Mouse (Mus musculus) bone marrow, adult 2 months (tissue): ENCODE data around the gene Pdx1. TPM values are rescaled to one million over a fixed set of nuclear protein-coding genes. Genes with fewer than 3 reads are reported as not detected.

Experiments
- H3K27ac ChIP-seq: fragments of 200-500 bp; 2 replicates; pipeline ENCODE4 v1.5.1; 2012; ENCODE audit warnings: low read depth, mild to moderate bottlenecking, control low read depth, inconsistent platforms, low read length; ENCODE audit not compliant: control insufficient read depth, poor library complexity, insufficient read depth
- H3K4me1 ChIP-seq: fragments of 200-500 bp; 2 replicates; pipeline ENCODE4 v1.6.1; 2011; ENCODE audit warnings: low read length; ENCODE audit not compliant: control insufficient read depth, insufficient read depth
- H3K4me3 ChIP-seq: fragments of 200-500 bp; replicated peaks from 2 replicates; pipeline ENCODE3; 2011; ENCODE audit warnings: mild to moderate bottlenecking, low read depth, low read length, control low read depth; ENCODE audit not compliant: control insufficient read depth
- CTCF ChIP-seq: fragments of 200-500 bp; IDR thresholded peaks from 2 replicates; pipeline ENCODE4 v1.5.1; 2011; ENCODE audit warnings: low read length, control low read depth; ENCODE audit not compliant: control insufficient read depth, insufficient read depth
- POLR2A ChIP-seq: fragments of 200-500 bp; IDR thresholded peaks from 2 replicates; pipeline ENCODE4 v1.6.1; 2011; ENCODE audit warnings: low read depth, mild to moderate bottlenecking, control low read depth, low read length, borderline replicate concordance; ENCODE audit not compliant: control insufficient read depth
- WGBS: fragments of 180-500 bp; shearing (Covaris S2); methylation state at CpG from one replicate; pipeline ENCODE4 v1.1.7; 2018; 5-methylcytosine and 5-hydroxymethylcytosine counted together
- polyA plus RNA-seq: library from polyadenylated mRNA; stranded (reverse); fragments of >200 nt; gene quantifications from 2 replicates; pipeline ENCODE4 v1.2.4, GENCODE M21; 2011; ENCODE audit warnings: low replicate concordance; ENCODE audit not compliant: missing spikeins, insufficient read depth, insufficient read length

The Pdx1 gene
- polyA plus RNA-seq, 1 experiment = not detected

DNA sequence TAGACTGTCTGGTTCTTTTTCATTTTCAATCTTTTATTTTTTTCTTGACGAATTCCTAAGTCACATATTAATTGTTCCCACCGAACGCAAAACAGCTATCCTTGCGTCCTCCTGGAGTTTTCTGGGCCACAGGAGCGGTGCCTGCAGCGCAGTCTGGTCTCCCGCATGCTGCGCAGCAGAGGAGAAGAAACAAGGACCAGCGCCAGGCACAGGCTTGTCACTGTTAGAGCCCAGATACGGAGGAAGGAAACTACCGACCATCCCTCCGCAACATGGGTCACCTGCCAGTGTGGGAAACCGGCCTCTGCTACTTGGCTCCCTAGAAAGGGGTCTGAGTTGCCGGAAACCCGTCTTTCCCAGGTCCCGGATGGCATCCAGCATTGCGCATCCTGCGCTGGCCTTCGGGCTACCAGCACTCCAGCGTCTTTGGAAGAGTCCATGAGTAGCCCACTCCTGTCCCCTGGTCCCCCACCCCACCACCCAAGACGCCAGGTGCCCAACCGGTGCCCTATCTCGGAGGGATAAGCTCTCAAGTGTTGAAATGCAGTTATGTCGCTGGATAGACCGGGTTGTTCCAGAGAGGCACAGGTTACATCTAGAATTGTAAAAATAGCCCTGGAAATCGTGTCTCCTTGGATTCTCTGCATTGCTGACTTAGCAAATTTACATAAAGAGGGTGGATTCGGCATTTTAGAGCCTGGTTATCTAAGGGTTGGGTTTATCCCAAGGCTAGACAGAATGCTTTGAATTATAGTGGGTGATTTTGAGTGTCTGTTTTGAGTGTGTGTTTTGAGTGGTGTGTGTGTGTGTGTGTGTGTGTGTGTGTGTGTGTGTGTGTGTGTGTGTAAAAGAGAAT lies 43.3 kb downstream of the Pdx1 start:
- WGBS = 11% methylated on average over 27 of the region's 27 CpGs
- Histone ChIP-seq H3K27ac (no peak overlapping the region), H3K4me3 (no peak overlapping the region), H3K4me1 (no peaks in the 10 kb centered on the region; the same call in 1 of the 2 replicates)
- TF ChIP-seq POLR2A (no peak), CTCF (no peak)

- 3% methylated on average over 39 of the region's 39 CpGs for WGBS
- H3K4me1 ChIP-seq = no peaks in the 10 kb centered on the region; the same call in 1 of the 2 replicates
- H3K4me3 ChIP-seq = no peak overlapping the region
- H3K27ac ChIP-seq = no peak overlapping the region
- TF ChIP-seq POLR2A = no peak
- no peak for TF ChIP-seq CTCF
Observed at GRCm38 (mm10) chr5:147314646-147315431, 45.1 kb downstream of the Pdx1 start.

DNA sequence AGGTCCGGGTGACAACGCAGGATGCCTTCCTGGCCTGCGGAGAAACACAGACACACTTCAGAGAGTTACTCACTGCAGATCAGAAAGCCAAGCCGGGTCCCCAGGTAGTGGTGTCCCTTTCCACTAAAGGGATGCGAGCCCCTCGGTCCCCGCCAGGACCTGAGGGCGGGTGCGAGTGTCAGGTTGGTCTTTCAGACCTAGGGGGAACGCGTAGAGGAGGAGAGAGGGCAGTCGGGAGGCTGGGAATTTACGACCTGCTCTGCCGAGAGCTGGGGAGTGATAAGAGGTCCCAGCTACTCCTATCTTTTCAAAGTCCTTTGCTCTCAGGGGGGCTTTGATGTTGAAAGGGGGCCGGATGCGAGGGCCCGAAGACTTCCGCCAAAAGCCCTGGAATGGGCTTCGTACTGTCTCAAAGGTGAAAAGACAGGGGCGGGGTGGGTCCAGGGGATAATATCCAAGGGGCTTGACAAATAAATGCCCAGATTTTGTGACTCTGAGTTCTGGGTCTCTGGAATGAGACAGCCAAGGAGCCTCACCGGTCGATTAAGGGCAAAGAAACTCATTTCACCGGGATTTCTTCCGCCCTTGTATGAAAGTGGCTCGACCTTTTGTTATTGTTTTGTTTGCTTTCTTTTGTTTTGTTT lies 45.8 kb downstream of the Pdx1 start:
- Histone ChIP-seq H3K4me3 (no peak overlapping the region), H3K27ac (no peak overlapping the region), H3K4me1 (no peaks in the 10 kb centered on the region; the same call in 1 of the 2 replicates)
- TF ChIP-seq CTCF = no peak
- TF ChIP-seq POLR2A = no peak
- WGBS = 4% methylated on average over 25 of the region's 25 CpGs

DNA sequence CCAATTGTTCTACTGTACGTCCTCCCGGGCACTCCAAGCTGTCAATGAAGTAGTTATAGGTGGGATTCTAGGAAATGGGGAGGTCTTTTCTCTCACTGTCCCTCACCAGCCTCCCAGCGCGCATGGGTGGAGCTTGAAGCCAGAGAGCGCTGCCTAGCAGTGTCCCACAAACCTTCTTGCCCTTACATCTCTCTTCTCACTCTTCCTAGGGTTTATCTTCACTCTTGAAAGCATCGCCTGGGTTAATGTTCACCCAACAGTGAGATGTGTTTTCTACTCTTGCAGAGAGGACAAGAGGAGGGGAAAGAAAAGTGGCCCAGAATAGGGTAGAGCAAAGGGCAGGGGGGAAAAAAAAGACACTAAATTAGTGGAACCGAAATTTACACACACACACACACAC lies 47.6 kb downstream of the Pdx1 start:
- TF ChIP-seq CTCF = no peak
- no peak for TF ChIP-seq POLR2A
- Histone ChIP-seq H3K4me1 (no peaks in the 10 kb centered on the region; the same call in 1 of the 2 replicates), H3K27ac (no peak overlapping the region), H3K4me3 (no peak overlapping the region)
- 19% methylated on average over 7 of the region's 7 CpGs for WGBS

GRCm38 (mm10) chr5:147317991-147318390 lies 48.2 kb downstream of the Pdx1 start:
- Histone ChIP-seq H3K27ac (no peak overlapping the region), H3K4me1 (no peaks in the 10 kb centered on the region; the same call in 1 of the 2 replicates), H3K4me3 (no peak overlapping the region)
- TF ChIP-seq CTCF (peak; percentile 48), POLR2A (no peak)
- WGBS = 39% methylated on average over 7 of the region's 7 CpGs

DNA sequence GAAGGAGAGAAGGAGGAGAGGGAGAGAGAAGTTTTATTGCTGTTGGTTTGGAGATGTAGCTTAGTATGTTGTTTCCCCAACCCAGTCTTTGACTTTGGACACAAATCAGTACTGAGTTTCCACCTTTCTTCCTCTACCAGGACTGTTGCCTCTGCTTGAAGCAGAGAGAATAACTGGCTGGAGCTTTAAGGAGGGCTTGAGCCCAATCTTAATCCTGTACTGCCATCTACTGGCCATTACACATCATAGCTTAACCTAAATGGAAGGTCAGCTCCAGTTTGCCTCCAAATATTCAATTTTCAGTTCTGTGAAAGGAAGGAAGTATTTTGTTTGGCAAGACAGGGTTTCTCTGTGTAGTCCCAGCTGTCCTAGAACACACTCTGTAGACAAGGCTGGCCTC lies 49.9 kb downstream of the Pdx1 start:
- Histone ChIP-seq H3K27ac (no peak overlapping the region), H3K4me3 (no peak overlapping the region), H3K4me1 (no peaks in the 10 kb centered on the region; the same call in 1 of the 2 replicates)
- TF ChIP-seq POLR2A (no peak), CTCF (peak; percentile 17; the same call in 1 of the 2 replicates)

- TF ChIP-seq CTCF = no peak
- no peak for TF ChIP-seq POLR2A
- Histone ChIP-seq H3K4me3 (no peak within 1 kb of the TSS), H3K27ac (no peak within 1 kb of the TSS), H3K4me1 (no peaks in the 10 kb centered on the region)
- WGBS = 77% methylated on average over 8 of the region's 8 CpGs
Observed at GRCm38 (mm10) chr5:147322183-147322582, 52.4 kb downstream of the Pdx1 start, which contains the start of gene Urad. Urad (minus strand) TSS chr5:147322440.
